In the genomic region with DNA sequence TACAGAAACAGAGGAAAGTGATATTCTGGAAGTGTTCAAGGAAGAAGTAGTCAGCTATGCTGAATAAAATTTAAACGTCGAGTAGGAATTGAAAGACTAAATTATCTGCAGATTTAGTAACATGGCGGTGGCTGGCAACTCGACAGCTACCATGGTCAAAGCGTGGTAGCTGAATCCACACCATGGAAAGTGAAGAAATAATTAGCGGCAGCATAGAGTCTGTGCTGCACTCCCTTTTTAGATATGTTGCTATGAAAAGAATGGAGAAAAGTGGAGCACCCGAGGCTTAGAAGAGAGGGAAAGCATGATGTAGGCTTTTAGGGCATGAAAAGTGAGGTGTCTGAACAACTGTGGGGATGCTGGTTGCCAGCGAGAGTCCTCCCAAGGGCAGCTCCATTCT, we compare ENCODE assay signal across 30 mouse cellular contexts.
"Had no signal": no experiment of that assay in that cellular context is flagged by ENCODE, and none has a peak within 500 bp of the region (broad histone marks: within the 10 kb centered on the region; RNA-seq: fewer than 3 reads in every experiment).

No protein-coding gene starts in this region.

- ATAC-seq: liver, embryonic 12.5 days; liver, postnatal 0 days; lung, postnatal 0 days; midbrain, embryonic 13.5 days; midbrain, embryonic 15.5 days; midbrain, embryonic 16.5 days had no signal

- H3K36me3 ChIP-seq: limb, embryonic 10.5 days; limb, embryonic 12.5 days; limb, embryonic 13.5 days; limb, embryonic 15.5 days; liver, embryonic 12.5 days; liver, embryonic 13.5 days; liver, embryonic 15.5 days; lung, embryonic 15.5 days; midbrain, embryonic 10.5 days; midbrain, embryonic 12.5 days; midbrain, embryonic 13.5 days; midbrain, embryonic 15.5 days; neural tube, embryonic 12.5 days had no signal

- DNase-seq: left cerebral cortex, postnatal 4 days; liver; liver, embryonic 13.5 days; liver, postnatal 0 days; lung, adult 18-20 months; lung, adult 2 months; lung, embryonic 14.5 days; lung, postnatal 10 days; lung, postnatal 14 days; lung, postnatal 36 days; lung, postnatal 4 days; midbrain, embryonic 14.5 days had no signal

- H3K4me3 ChIP-seq: limb, embryonic 10.5 days; limb, embryonic 12.5 days; limb, embryonic 13.5 days; limb, embryonic 15.5 days; liver, embryonic 12.5 days; liver, embryonic 13.5 days; liver, embryonic 15.5 days; lung, embryonic 15.5 days; megakaryocyte, embryonic 14.5 days; midbrain, embryonic 10.5 days; midbrain, embryonic 12.5 days; midbrain, embryonic 13.5 days; midbrain, embryonic 15.5 days; myocyte; neural tube, embryonic 12.5 days had no signal

- H3K4me1 ChIP-seq: limb, embryonic 10.5 days; limb, embryonic 12.5 days; limb, embryonic 13.5 days; limb, embryonic 15.5 days; liver, embryonic 12.5 days; liver, embryonic 13.5 days; liver, embryonic 15.5 days; lung, embryonic 15.5 days; megakaryocyte, embryonic 14.5 days; midbrain, embryonic 10.5 days; midbrain, embryonic 12.5 days; midbrain, embryonic 13.5 days; midbrain, embryonic 15.5 days; neural tube, embryonic 12.5 days had no signal

- H3K9me3 ChIP-seq: limb, embryonic 10.5 days; limb, embryonic 12.5 days; limb, embryonic 15.5 days; liver, embryonic 12.5 days; liver, embryonic 15.5 days; lung, embryonic 15.5 days; midbrain, embryonic 10.5 days; midbrain, embryonic 12.5 days; midbrain, embryonic 13.5 days; neural tube, embryonic 12.5 days had no signal

- H3K27ac ChIP-seq: limb, embryonic 10.5 days; limb, embryonic 12.5 days; limb, embryonic 13.5 days; limb, embryonic 15.5 days; liver, embryonic 12.5 days; liver, embryonic 13.5 days; liver, embryonic 14.5 days; liver, embryonic 15.5 days; lung, embryonic 15.5 days; macrophage; midbrain, embryonic 10.5 days; midbrain, embryonic 12.5 days; midbrain, embryonic 13.5 days; midbrain, embryonic 15.5 days; neural tube, embryonic 12.5 days had no signal

- H3K27me3 ChIP-seq: limb, embryonic 12.5 days; limb, embryonic 13.5 days; limb, embryonic 15.5 days; liver, embryonic 12.5 days; liver, embryonic 13.5 days; liver, embryonic 15.5 days; lung, embryonic 15.5 days; megakaryocyte, embryonic 14.5 days; midbrain, embryonic 12.5 days; midbrain, embryonic 13.5 days; midbrain, embryonic 15.5 days; neural tube, embryonic 12.5 days had no signal
